Mouse (Mus musculus) T-helper 17 cell (primary cell): ENCODE results near the gene 1500011B03Rik.

Experiments used
- in situ Hi-C, 2 experiments: fragments of 300-600 bp; cut with MboI, MseI; formaldehyde crosslinking; loops; 1 replicate in 1 of 2; 2 replicates in 1 of 2; pipeline ENCODE4 v1.15.1; 2025; ENCODE audit warnings: high pct_unique_total_duplicates in 2 of 2

Gene 1500011B03Rik

DNA sequence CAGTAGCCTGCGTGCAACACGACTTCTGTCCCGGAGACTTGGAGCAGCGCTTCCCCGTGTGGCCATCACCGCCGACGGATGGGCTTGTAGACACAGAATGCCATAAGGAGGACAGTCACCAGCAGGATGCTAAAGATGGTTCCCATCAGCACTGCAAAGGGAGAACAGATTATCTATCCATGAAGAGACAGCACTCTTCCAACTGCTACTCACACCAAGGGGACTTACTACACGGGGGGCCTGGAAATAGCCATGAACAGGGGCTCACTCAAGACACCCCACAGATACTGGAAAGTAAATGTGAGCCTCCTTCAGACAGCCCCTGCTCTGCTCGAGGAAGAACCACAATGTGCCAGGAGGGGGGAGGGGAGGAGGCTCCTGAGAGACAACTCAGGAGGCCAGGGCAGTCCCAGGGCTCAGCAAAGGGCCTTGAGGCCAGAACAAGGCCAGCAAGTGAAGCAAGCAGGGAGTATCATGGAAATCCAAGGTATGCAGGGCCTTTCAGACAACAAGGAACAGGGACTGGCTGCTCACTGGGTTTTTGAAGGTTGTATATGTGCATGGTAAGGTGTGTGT is 14.0 kb downstream of the 1500011B03Rik start:
- in situ Hi-C loops, result no loop called here

- in situ Hi-C loops, result no loop called here
Observed at GRCm38 (mm10) chr5:114808385-114808784, 14.9 kb downstream of the 1500011B03Rik start.

GRCm38 (mm10) chr5:114807893-114808292 is 15.4 kb downstream of the 1500011B03Rik start:
- in situ Hi-C loops, result no loop called here

GRCm38 (mm10) chr5:114807468-114807867 is 15.8 kb downstream of the 1500011B03Rik start:
- in situ Hi-C loops, result no loop called here

- in situ Hi-C loops, result no loop called here
Observed at GRCm38 (mm10) chr5:114807063-114807462, 16.2 kb downstream of the 1500011B03Rik start.

DNA sequence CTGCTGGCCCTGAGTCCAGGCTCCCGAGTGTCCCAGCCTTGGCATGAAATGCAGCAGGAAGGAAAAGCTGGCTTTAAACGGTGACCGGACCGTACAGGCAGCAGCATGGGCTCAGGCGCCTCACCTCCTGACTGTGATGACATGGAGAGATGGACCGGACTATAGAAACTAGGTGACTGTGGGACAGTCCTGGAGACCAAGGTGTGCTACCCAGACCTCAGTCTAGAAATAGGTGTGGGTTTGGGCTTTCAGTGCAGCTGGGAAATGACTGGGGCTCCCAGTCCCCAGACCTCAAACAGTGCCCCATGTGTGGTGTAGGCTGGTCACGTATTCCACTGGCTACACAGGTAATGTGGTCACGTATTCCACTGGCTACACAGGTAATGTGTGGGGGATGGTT is 16.6 kb downstream of the 1500011B03Rik start:
- in situ Hi-C loops, result no loop called here

- in situ Hi-C loops, result no loop called here
Observed at GRCm38 (mm10) chr5:114805436-114806350, 17.6 kb downstream of the 1500011B03Rik start.

- in situ Hi-C loops, result no loop called here
Observed at GRCm38 (mm10) chr5:114804958-114805357, 18.3 kb downstream of the 1500011B03Rik start.

DNA sequence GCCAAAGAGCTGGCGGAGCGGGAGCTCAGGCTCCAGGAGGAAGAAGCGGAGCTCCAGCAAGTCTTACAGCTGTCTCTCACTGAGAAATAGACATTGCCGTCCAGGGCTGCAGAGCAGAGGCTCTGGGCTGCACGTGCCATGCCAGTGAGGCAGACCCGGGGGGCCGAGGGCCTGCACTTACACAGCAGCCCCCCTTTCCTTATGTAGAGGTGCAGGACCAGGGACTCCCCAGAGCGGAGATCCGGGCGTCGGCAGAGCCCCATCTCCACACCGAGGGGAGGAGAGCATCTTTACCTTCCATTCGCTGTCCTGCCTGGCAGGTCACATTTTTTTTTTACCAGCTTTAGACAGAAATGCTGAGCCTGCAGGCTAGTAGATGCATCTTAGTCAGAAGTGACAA is 18.9 kb downstream of the 1500011B03Rik start:
- in situ Hi-C loops, result no loop called here

- in situ Hi-C loops, result no loop called here
Observed at GRCm38 (mm10) chr5:114803231-114803630, 20.0 kb downstream of the 1500011B03Rik start.

- in situ Hi-C loops, result no loop called here
Observed at GRCm38 (mm10) chr5:114801841-114802240, 21.4 kb downstream of the 1500011B03Rik start.

GRCm38 (mm10) chr5:114801049-114801448 is 22.2 kb downstream of the 1500011B03Rik start:
- in situ Hi-C loops, result no loop called here

GRCm38 (mm10) chr5:114799848-114800247 is 23.4 kb downstream of the 1500011B03Rik start:
- in situ Hi-C loops, result no loop called here

DNA sequence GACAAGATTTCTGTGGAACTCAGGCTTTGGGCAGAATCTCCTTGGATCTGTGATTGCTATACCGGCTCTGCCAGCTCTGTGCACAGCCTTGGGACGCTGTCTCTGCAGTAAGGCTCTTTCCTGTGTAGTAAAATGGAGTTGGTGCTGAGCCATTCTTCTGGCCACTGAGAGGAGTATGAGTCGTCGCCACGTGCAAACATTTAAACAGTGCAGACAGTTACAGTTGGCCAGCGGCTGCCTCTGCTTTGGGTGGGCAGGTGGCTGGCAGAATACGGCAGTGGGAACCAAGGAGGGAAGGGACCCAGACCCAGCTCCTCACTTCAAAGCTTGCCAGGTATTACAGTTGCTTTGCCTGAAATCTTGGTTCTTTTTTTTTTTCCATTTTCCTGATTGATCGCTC is 26.0 kb downstream of the 1500011B03Rik start:
- in situ Hi-C loops, result no loop called here

DNA sequence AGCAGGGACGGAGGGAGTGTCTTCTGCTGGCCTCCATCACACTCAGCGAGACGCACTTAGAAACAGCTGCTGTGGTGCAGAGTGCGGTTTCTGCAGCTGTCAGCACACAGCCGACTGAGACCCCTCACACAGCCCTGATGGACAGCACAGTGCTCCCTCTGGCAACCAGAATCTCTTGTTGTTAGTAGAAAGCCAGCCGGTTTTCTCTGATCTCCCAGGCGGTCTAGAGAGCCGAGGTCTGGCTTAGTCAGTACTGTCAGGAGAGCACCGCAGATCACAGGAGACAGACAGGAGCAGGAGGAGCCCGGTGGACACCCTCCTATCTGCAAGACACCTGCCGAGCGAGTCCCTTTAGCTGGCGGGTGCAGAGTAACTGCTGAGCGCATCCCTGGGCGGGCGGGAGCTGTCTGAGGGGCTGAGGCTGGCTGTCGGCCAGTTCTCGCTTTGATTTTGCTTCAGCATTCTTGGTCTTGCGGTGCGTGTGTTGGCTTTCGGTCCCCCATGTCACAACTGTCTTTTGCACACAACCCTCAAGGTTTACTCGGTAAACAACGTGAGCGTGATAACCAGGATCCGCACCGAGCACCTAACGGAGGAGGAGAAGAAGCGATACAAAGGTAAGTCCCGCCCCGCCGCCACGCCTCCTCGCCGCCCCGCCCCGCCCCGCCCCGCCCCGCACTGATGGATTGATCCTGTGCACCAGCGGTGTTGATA is 26.8 kb downstream of the 1500011B03Rik start:
- in situ Hi-C loops, result no loop called here

DNA sequence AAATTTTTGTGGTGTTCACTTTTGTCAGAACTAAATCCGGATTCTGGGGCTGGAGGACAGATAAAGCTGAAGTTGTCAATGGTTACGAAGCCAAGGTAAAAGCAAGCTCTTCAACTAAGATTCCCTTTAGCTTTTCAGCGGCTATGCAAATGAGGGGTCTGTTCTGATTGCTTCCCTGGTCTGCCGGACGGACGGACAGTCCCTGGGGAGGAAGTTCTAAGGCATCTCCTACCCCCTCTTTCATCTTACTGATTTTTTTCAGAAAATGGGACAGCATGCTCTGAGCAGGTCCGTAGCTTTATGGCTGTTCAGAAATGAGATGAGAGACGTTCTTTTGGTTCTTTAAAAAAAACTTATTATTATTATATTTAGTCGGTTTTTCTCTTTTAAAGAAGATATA is 27.6 kb downstream of the 1500011B03Rik start:
- in situ Hi-C loops, result no loop called here

- in situ Hi-C loops, result no loop called here
Observed at GRCm38 (mm10) chr5:114795231-114795630, 28.0 kb downstream of the 1500011B03Rik start.

DNA sequence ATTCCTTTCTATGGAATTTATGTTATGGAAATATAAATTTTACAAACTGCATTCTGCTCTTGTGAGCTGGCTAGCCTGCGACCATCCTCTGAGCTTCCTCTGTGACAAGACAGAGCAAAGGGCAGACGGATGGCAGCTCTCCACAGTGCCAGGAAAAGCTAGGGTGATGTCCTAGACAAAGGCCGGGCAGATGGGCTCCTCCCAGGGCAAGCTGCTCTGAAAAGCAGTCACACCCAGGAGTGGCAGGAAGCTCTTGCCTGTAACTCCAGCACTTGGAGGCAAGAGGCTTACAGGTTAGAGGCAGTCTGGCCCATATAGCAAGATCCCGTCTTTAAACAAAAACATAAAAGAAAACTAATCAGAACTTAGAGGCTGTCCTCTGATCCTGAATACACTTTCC is 28.7 kb downstream of the 1500011B03Rik start:
- in situ Hi-C loops, result no loop called here

DNA sequence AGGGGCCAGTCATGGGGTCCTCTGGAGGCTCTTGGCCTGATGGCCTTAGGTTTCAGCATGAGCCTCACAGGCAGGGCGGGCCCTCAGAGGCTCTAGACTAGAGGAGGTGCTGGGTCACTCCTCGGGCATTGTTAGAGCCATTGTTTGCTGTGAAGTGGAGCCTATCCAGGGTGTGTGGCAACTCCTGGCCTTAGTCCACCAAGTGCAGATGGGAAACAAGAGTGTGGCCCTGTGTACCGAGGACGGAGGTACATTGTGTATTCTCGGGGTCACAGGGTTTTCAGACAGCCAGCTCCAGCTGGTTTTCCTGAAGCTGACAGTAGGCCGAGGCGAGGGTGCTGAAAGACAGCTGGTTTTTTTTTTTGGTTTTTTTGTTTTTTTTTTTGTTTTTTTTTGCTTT is 30.0 kb downstream of the 1500011B03Rik start:
- in situ Hi-C loops, result no loop called here

DNA sequence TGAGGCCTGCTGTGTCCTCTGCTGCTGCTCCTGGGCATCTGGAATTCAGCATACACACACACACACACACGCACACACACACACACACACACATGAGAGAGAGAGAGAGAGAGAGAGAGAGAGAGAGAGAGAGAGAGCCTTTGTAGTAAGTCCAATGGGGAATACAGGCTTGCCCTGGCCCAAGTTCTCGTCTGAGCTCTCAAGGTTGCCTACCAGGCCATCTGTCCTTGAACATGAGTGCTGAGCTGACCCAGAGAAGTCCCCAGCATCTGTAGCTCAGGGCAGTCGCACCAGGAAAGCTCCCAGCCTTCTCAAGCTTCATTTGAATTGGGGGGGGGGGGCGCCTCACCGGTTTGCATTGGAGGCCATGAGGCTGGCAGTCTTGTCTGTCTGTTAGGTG is 38.1 kb downstream of the 1500011B03Rik start:
- in situ Hi-C loops, result no loop called here

DNA sequence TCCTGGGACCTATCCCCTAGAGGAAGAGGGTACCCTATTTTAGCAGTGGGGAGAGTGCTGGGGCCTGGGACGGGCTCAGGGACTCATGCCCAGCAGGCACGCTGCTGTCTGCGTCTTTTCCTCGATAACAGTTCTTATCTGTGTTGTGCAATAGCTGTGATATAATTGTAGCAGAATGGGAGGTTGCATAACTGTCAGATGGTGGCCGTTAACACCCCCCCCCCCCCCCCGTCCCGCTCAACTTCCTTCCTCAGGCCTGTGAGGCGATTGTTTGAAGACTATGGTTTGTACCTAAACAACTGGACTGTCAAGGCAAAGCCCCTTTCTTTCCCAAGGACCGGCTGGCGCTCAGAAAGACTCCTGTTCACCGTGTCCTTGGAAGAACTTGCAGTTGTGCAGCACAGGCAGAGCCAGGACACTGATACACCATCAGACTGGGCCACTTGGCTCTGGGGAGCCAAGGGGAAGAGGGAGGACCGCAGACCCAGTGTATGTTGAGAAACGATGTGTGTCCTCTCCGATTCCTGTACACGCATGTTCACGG is 38.6 kb downstream of the 1500011B03Rik start:
- in situ Hi-C loops, result no loop called here
